Mouse (Mus musculus): ENCODE data around the gene Rps8.
"Not testable (repeated sequence)": the region's sequence is repeated elsewhere in the genome, so short reads cannot be mapped to it uniquely, and the experiment has no call there.

The Rps8 gene

GRCm38 (mm10) chr4:117155792-117156355 is at the start of gene Rps8:
TSS of gene Rps8 (minus strand) at chr4:117156243.
- peak; percentile 96 for DNase-seq (ENCODE audit: low read depth, low spot score)

GRCm38 (mm10) chr4:117202992-117203354 is 46.9 kb upstream of the Rps8 start:
- no peak for DNase-seq (ENCODE audit: low read depth, low spot score)

GRCm38 (mm10) chr4:117202046-117202991 is 46.3 kb upstream of the Rps8 start:
- DNase-seq (ENCODE audit: low read depth, low spot score), result peak; percentile 84

GRCm38 (mm10) chr4:117191804-117192203 is 35.8 kb upstream of the Rps8 start:
- DNase-seq (ENCODE audit: low read depth, low spot score), result no peak

GRCm38 (mm10) chr4:117190660-117191059 is 34.6 kb upstream of the Rps8 start:
- no peak for DNase-seq (ENCODE audit: low read depth, low spot score)

- DNase-seq (ENCODE audit: low read depth, low spot score), result peak; percentile 95
These were observed 34.0 kb upstream of the Rps8 start for GRCm38 (mm10) chr4:117189856-117190543.

GRCm38 (mm10) chr4:117189382-117189855 is 33.4 kb upstream of the Rps8 start:
- peak; percentile 84 for DNase-seq (ENCODE audit: low read depth, low spot score)

GRCm38 (mm10) chr4:117188969-117189368 is 32.9 kb upstream of the Rps8 start:
- DNase-seq (ENCODE audit: low read depth, low spot score), result no peak

- DNase-seq (ENCODE audit: low read depth, low spot score), result not testable (repeated sequence)
These were observed 26.7 kb upstream of the Rps8 start for GRCm38 (mm10) chr4:117182759-117183096.

GRCm38 (mm10) chr4:117181863-117182758 is 26.1 kb upstream of the Rps8 start, which contains the start of gene Kif2c:
TSS of gene Kif2c (minus strand) at chr4:117182639.
- DNase-seq (ENCODE audit: low read depth, low spot score), result peak; percentile 95

GRCm38 (mm10) chr4:117169936-117170335 is 13.9 kb upstream of the Rps8 start:
- peak; percentile 89 for DNase-seq (ENCODE audit: low read depth, low spot score)

- no peak for DNase-seq (ENCODE audit: low read depth, low spot score)
These were observed 5.1 kb upstream of the Rps8 start for GRCm38 (mm10) chr4:117161183-117161582.

- peak; percentile 53 for DNase-seq (ENCODE audit: low read depth, low spot score)
These were observed 3.6 kb upstream of the Rps8 start for GRCm38 (mm10) chr4:117159666-117160065.

- DNase-seq (ENCODE audit: low read depth, low spot score), result no peak
These were observed 329 bp upstream of the Rps8 start for GRCm38 (mm10) chr4:117156372-117156771.

GRCm38 (mm10) chr4:117155020-117155791 is 837 bp downstream of the Rps8 start:
- DNase-seq (ENCODE audit: low read depth, low spot score), result peak; percentile 48

GRCm38 (mm10) chr4:117152714-117153113 is 3.3 kb downstream of the Rps8 start:
- DNase-seq (ENCODE audit: low read depth, low spot score), result peak; percentile 91

- DNase-seq (ENCODE audit: low read depth, low spot score), result no peak
These were observed 4.6 kb downstream of the Rps8 start for GRCm38 (mm10) chr4:117151416-117151815.

- DNase-seq (ENCODE audit: low read depth, low spot score), result no peak
These were observed 5.8 kb downstream of the Rps8 start for GRCm38 (mm10) chr4:117150212-117150733.

- DNase-seq (ENCODE audit: low read depth, low spot score), result peak; percentile 67
These were observed 6.5 kb downstream of the Rps8 start for GRCm38 (mm10) chr4:117149291-117150211.

Measured in R1 (cell line).